Mouse (Mus musculus): ENCODE results near the gene Tbc1d22a. TPM values are rescaled to one million over a fixed set of nuclear protein-coding genes. Genes with fewer than 3 reads are reported as not detected.

Tbc1d22a gene
- total RNA-seq, 2 experiments from 2014 or later = 31.8 to 33.4 TPM

GRCm38 (mm10) chr15:86346606-86347005, 132.3 kb downstream of the Tbc1d22a start:
- intact Hi-C loops (cut with DNase I) = loop anchor here (5.0 kb wide), 1 partner anchor 69 kb away; no protein-coding TSS in a partner anchor
- DNase-seq (ENCODE audit: low spot score in 2 of 2) = no peak

DNA sequence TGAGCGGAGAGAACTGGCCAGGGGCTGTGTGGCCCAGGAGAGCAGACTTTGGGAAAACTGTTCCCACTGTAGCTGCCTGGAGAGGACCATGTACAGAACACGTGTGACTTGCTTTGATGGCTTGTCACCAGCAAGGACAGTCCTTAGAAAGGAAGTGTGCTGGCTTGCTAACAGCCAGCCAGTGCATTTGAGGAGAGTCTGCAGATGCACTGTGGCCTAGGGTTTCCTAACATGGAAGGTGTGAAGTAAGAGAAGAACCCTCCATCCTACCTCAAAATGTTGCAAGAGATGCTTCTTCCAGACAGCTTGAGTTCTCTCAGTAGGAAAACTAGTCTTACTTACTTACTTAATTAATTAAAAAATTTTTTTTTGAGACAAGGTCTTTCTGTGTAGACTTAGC, 140.7 kb downstream of the Tbc1d22a start:
- no peak for DNase-seq (ENCODE audit: low spot score in 2 of 2)
- intact Hi-C loops (cut with DNase I) = no loop called here

DNA sequence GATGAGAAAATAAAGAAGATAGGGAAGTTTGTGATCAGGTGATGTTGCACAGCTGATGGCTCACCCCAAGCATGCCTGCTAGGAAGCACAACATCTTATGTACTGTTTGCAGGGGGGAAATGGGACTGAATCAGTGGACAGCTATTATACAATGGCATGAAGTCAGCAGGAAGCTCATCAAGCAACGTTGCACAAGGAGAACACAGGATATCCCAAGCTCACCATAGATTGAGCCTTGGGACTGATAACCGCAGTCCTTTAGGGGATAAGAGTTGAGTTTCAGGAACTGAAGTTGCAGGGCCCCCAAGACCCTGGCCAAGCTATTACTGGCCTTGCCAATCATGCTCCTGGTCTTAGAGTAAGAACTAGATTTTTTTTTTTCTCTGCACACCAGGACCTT, 141.6 kb downstream of the Tbc1d22a start:
- no peak for DNase-seq (ENCODE audit: low spot score in 2 of 2)
- intact Hi-C loops (cut with DNase I) = no loop called here

DNA sequence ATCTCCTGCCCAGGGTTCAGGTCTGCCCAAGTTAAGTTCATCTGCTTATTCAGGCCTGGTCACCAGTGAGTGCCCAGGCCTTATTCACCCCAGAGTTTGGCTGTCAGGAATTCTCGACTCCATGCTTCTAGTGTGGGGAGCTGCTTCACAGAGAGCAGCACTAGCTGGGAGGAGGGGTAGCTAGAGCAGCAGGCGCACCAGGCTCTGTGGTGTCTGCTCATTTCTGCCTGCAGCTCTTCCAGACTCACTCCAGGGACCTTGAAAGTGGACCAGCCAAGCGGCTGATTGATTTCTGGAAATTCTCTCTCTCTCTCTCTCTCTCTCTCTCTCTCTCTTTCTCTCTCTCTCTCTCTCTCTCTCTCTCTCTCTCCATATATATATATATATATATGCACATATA, 146.1 kb downstream of the Tbc1d22a start:
- DNase-seq (ENCODE audit: low spot score in 2 of 2) = no peak
- intact Hi-C loops (cut with DNase I) = loop anchor here (5.0 kb wide), 1 partner anchor 83 kb away; no protein-coding TSS in a partner anchor

GRCm38 (mm10) chr15:86362306-86363150, 148.3 kb downstream of the Tbc1d22a start:
- DNase-seq (ENCODE audit: low spot score in 2 of 2) = peak; percentile 51 to 56
- intact Hi-C loops (cut with DNase I) = loop anchor here (5.0 kb wide), 1 partner anchor 85 kb away; no protein-coding TSS in a partner anchor

- intact Hi-C loops (cut with DNase I) = loop anchor here (5.0 kb wide), 1 partner anchor 87 kb away; no protein-coding TSS in a partner anchor
- DNase-seq (ENCODE audit: low spot score in 2 of 2) = peak; percentile 38 to 40
Observed at GRCm38 (mm10) chr15:86363841-86364295, 149.6 kb downstream of the Tbc1d22a start.

DNA sequence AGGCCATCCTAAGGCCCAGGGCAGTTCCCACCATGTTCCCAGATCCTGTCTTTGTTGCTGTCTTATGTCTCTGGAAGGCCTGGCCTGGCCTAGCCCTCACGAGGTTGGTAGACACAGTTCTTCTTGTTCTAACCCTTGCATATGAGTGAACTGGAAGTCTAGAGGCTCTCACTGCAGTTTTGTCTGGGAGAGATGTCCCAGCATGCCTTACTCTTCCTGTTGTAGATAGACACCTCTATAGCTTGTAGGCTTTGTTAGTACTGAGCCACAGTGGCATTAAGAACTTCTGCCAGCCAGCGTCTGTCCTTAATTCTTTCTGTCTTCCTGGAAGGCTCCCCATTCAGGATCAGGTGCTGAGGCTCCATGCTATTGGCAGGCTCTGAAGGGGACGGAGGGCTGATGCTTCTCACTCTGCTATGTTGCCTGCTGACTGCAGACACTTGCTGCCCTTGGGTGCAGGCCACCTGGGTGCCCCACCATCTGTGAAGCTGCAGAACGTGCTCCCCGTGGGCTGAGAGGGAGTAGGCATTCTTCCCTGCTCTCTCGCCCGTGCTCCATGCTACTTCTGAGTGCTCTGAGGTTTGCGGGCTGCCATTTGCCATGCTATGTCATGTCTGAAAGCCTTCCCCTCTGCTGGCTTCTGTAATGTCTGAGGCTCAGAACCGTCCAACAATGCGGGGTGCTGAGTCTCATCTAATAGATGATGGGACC, 150.8 kb downstream of the Tbc1d22a start:
- no peak for DNase-seq (ENCODE audit: low spot score in 2 of 2)
- intact Hi-C loops (cut with DNase I) = loop anchor here (5.0 kb wide), 1 partner anchor 88 kb away; no protein-coding TSS in a partner anchor

DNA sequence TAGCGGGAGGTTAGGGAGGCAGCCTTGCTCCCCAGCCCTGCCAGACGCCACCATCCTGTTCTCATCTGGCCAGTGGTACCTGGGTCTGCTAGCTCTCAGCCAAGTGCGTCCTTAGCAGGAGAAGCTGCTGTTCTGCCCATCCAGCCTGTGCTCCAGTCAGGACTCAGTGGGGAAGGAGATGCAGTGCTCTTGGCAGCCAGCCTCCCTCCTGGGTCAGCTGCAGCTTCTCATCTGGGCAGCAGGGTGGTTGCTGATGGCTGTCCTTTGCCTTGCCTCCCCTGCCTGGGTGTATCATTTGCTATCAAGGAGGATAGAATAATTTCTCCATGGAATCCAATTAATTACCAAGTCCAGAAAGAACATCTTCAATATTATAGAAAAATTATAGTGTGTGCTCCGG, 152.5 kb downstream of the Tbc1d22a start:
- intact Hi-C loops (cut with DNase I) = no loop called here

GRCm38 (mm10) chr15:86367247-86367646, 153.0 kb downstream of the Tbc1d22a start:
- DNase-seq (ENCODE audit: low spot score in 2 of 2) = no peak
- intact Hi-C loops (cut with DNase I) = no loop called here

More for the DNA sequence above, 152.5 kb downstream of the Tbc1d22a start:
- DNase-seq (ENCODE audit: low spot score in 2 of 2) = no peak

- no peak for DNase-seq (ENCODE audit: low spot score in 2 of 2)
- intact Hi-C loops (cut with DNase I) = no loop called here
Observed at GRCm38 (mm10) chr15:86370846-86371245, 156.6 kb downstream of the Tbc1d22a start.

GRCm38 (mm10) chr15:86375262-86375661, 161.0 kb downstream of the Tbc1d22a start:
- intact Hi-C loops (cut with DNase I) = no loop called here

GRCm38 (mm10) chr15:86375860-86376394, 161.7 kb downstream of the Tbc1d22a start:
- no peak for DNase-seq (ENCODE audit: low spot score in 2 of 2)
- intact Hi-C loops (cut with DNase I) = no loop called here

More at GRCm38 (mm10) chr15:86375262-86375661, 161.0 kb downstream of the Tbc1d22a start:
- no peak for DNase-seq (ENCODE audit: low spot score in 2 of 2)

DNA sequence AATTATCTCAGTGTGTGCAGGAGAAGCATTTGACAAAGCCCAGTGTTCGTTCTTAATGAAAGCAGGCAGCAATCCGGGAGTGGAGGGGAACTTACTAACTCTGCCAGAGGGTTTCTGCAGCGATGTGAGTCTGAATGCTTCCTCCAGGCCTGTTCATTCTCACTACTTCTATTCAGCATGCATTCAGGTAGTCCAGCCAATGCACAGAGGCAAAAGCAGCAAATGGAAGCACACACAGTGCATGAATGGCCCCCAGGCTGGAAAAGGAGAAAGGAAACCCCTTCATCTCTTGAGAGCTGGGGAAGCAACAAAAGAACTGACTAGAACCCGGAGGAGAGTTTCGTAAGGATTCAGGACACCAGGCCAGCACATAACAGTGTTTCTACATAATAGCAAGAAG, 169.0 kb downstream of the Tbc1d22a start:
- intact Hi-C loops (cut with DNase I) = no loop called here
- DNase-seq (ENCODE audit: low spot score in 2 of 2) = no peak

- no peak for DNase-seq (ENCODE audit: low spot score in 2 of 2)
Observed at GRCm38 (mm10) chr15:86385436-86385835, 171.2 kb downstream of the Tbc1d22a start.

DNA sequence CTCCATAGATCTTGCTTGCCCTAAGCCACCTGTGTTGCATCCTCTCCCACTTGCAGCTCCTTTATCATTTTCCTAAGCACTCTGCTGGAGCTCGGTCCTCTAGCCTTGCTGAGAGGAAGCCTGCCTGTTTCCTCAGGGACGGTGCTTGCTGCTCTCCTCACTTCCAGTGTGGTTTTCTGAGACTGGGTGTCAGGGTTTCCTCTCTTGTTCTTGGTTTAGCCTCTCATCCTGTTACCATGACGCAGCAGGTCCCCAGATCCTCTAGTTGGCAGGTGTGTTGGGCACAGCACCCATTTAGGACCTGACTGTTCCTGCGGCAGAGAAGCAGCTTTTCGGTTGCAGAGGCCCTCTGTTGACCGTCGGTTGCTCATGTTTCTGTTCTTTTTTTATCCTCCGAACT, 172.1 kb downstream of the Tbc1d22a start:
- no peak for DNase-seq (ENCODE audit: low spot score in 2 of 2)
- intact Hi-C loops (cut with DNase I) = no loop called here

More at GRCm38 (mm10) chr15:86385436-86385835, 171.2 kb downstream of the Tbc1d22a start:
- intact Hi-C loops (cut with DNase I) = no loop called here

GRCm38 (mm10) chr15:86388597-86388996, 174.3 kb downstream of the Tbc1d22a start:
- no peak for DNase-seq (ENCODE audit: low spot score in 2 of 2)
- intact Hi-C loops (cut with DNase I) = no loop called here

DNA sequence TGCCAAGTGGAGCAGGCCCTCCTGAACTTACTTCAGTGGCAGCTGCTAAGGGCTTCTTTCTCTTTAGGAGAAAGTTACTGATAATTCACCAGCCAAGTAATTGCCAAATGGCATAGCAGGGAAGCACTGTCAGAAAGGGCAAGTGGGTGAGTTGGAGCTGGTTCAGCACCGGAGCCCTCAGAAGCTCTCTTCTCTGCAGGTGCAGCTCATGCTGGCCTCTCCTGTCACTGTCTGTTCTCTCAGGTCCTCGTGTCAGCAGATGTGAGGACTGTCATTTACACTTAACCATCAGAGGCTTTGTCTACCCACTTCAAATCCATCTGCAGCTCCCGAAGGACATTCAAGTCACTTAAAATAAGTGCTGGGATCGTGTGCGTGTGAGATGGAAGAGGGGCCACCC, 190.6 kb downstream of the Tbc1d22a start:
- intact Hi-C loops (cut with DNase I) = loop anchor here (2.0 to 10.0 kb wide), 2 partner anchors 154 to 1130 kb away; no protein-coding TSS in a partner anchor
- DNase-seq (ENCODE audit: low spot score in 2 of 2) = no peak

DNA sequence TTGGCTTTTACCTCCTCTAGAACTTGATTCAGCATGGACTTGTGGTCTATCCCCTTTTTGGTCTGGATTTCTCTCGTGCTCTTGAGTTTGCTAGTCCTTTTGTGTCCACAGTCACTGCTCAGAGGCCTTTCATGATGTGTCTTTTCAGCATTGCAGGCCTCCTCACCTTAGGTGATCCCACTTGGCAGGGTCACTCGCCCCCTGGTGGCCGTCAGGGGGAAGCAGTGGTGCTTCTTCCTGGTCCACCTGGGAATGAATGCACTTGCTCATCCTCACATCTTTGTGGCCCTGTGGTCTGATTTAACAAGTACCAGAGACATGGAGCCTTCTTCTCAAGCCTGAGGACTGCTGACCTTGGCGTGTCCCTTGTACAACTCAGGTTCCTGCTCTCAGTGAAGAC, 191.3 kb downstream of the Tbc1d22a start:
- DNase-seq (ENCODE audit: low spot score in 2 of 2) = peak; percentile 18 to 32
- intact Hi-C loops (cut with DNase I) = loop anchor here (2.0 to 10.0 kb wide), 2 partner anchors 155 to 1129 kb away; no protein-coding TSS in a partner anchor

DNA sequence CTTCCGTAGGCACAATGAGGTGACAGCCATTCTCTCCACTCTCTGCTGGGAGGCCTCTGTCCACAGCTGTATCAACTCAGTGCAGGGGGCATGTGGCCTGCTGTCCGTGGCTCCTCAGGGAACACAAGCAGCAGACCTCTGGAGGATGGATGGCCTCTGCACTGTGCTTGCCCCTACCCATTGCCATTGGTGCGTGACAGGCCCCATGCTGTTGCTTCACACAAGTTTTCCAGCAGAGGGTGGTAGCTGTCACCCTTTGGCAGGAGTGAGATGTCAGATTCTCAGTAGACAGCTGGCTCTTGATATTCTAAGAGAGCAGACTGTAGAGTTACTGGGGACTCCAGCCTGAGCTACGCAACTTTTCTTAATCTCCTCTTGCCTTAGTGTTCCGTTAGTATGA, 195.1 kb downstream of the Tbc1d22a start:
- intact Hi-C loops (cut with DNase I) = loop anchor here (10.0 kb wide), 1 partner anchor 1125 kb away; no protein-coding TSS in a partner anchor
- DNase-seq (ENCODE audit: low spot score in 2 of 2) = no peak
